Mouse (Mus musculus): ENCODE data around the gene E2f8. TPM values are rescaled to one million over a fixed set of nuclear protein-coding genes. Genes with fewer than 3 reads are reported as not detected.

The E2f8 gene
- polyA plus RNA-seq, 1 experiment from 2014 or later, result 16.5 TPM

Other genes with a start within 250 kb of the E2f8 start
- not detected in 2 replicates for gene Mrgprb3, start 237.8 kb downstream of the E2f8 start, polyA plus RNA-seq (2015; fragmentation: Nextera tagmentation; extraction: Ambion mirVana)
- 43.8 and 46.0 TPM in 2 replicates for gene Zdhhc13, start 92.6 kb downstream of the E2f8 start, polyA plus RNA-seq (2015; fragmentation: Nextera tagmentation; extraction: Ambion mirVana)
- 4.2 and 5.0 TPM in 2 replicates for gene Csrp3, start 33.6 kb downstream of the E2f8 start, polyA plus RNA-seq (2015; fragmentation: Nextera tagmentation; extraction: Ambion mirVana)
- 22.6 and 32.8 TPM in 2 replicates for gene Nav2, start 27.1 kb upstream of the E2f8 start, polyA plus RNA-seq (2015; fragmentation: Nextera tagmentation; extraction: Ambion mirVana)